Mouse (Mus musculus): Measurements from ENCODE around the gene Crybb1. TPM values are rescaled to one million over a fixed set of nuclear protein-coding genes. Genes with fewer than 3 reads are reported as not detected.

Gene Crybb1
- total and polyA plus RNA-seq, 3 experiments = not detected

GRCm38 (mm10) chr5:112256457-112256856 lies 842 bp downstream of the Crybb1 start:
- H3K4me1 ChIP-seq (ENCODE audit: insufficient read depth, low read depth, low read length) = peaks cover 85% of the 10 kb centered on the region
- H3K27me3 ChIP-seq (ENCODE audit: insufficient read depth, low read length) = peaks cover 41% of the 10 kb centered on the region
- H3K36me3 ChIP-seq (replicated peaks) = no peaks in the 10 kb centered on the region
- H3K9me3 ChIP-seq (replicated peaks) = no peaks in the 10 kb centered on the region
- DNase-seq (ENCODE audit: low spot score) = no peak
- TF ChIP-seq GATA2 (IDR thresholded peaks at IDR 0.05; ENCODE audit: borderline replicate concordance, low read depth, low read length) (no peak), POLR2AphosphoS5 (IDR thresholded peaks at IDR 0.05; ENCODE audit: insufficient replicate concordance, low read depth, low read length) (no peak), GATA1 (IDR thresholded peaks at IDR 0.05; ENCODE audit: borderline replicate concordance, low read length) (no peak), CTCF (IDR thresholded peaks at IDR 0.05; ENCODE audit: low read depth, low read length) (no peak), TAL1 (conservative IDR thresholded peaks at IDR 0.05; ENCODE audit: low read depth, low read length) (no peak)
- H3K4me3 ChIP-seq (ENCODE audit: low read depth, low read length) = no peak overlapping the region
- no peak for ATAC-seq (ENCODE audit: extremely low read depth, insufficient number of reproducible peaks, low FRiP score, poor library complexity, severe bottlenecking)

- no peak overlapping the region for H3K4me3 ChIP-seq (ENCODE audit: low read depth, low read length)
- ATAC-seq (ENCODE audit: extremely low read depth, insufficient number of reproducible peaks, low FRiP score, poor library complexity, severe bottlenecking) = no peak
- no peak for TF ChIP-seq CTCF (IDR thresholded peaks at IDR 0.05; ENCODE audit: low read depth, low read length)
- no peak for TF ChIP-seq POLR2AphosphoS5 (IDR thresholded peaks at IDR 0.05; ENCODE audit: insufficient replicate concordance, low read depth, low read length)
- no peak for TF ChIP-seq TAL1 (conservative IDR thresholded peaks at IDR 0.05; ENCODE audit: low read depth, low read length)
- TF ChIP-seq GATA2 (IDR thresholded peaks at IDR 0.05; ENCODE audit: borderline replicate concordance, low read depth, low read length) = no peak
- TF ChIP-seq GATA1 (IDR thresholded peaks at IDR 0.05; ENCODE audit: borderline replicate concordance, low read length) = no peak
- H3K4me1 ChIP-seq (ENCODE audit: insufficient read depth, low read depth, low read length) = peaks cover 71% of the 10 kb centered on the region
- no peak for DNase-seq (ENCODE audit: low spot score)
- no peaks in the 10 kb centered on the region for H3K36me3 ChIP-seq (replicated peaks)
- H3K9me3 ChIP-seq (replicated peaks) = no peaks in the 10 kb centered on the region
- peaks cover 41% of the 10 kb centered on the region for H3K27me3 ChIP-seq (ENCODE audit: insufficient read depth, low read length)
Observed at GRCm38 (mm10) chr5:112257896-112258295, 2.3 kb downstream of the Crybb1 start.

- ATAC-seq (ENCODE audit: extremely low read depth, insufficient number of reproducible peaks, low FRiP score, poor library complexity, severe bottlenecking) (no peak), DNase-seq (ENCODE audit: low spot score) (no peak)
- Histone ChIP-seq H3K36me3 (replicated peaks) (no peaks in the 10 kb centered on the region), H3K27me3 (ENCODE audit: insufficient read depth, low read length) (peaks cover 45% of the 10 kb centered on the region), H3K4me3 (ENCODE audit: low read depth, low read length) (no peak overlapping the region), H3K4me1 (ENCODE audit: insufficient read depth, low read depth, low read length) (peaks cover 64% of the 10 kb centered on the region), H3K9me3 (replicated peaks) (no peaks in the 10 kb centered on the region)
- no peak for TF ChIP-seq TAL1 (conservative IDR thresholded peaks at IDR 0.05; ENCODE audit: low read depth, low read length)
- no peak for TF ChIP-seq GATA2 (IDR thresholded peaks at IDR 0.05; ENCODE audit: borderline replicate concordance, low read depth, low read length)
- TF ChIP-seq GATA1 (IDR thresholded peaks at IDR 0.05; ENCODE audit: borderline replicate concordance, low read length) = no peak
- no peak for TF ChIP-seq CTCF (IDR thresholded peaks at IDR 0.05; ENCODE audit: low read depth, low read length)
- TF ChIP-seq POLR2AphosphoS5 (IDR thresholded peaks at IDR 0.05; ENCODE audit: insufficient replicate concordance, low read depth, low read length) = no peak
Observed at GRCm38 (mm10) chr5:112259862-112260650, 4.4 kb downstream of the Crybb1 start.

- Histone ChIP-seq H3K4me3 (ENCODE audit: low read depth, low read length) (no peak overlapping the region), H3K36me3 (replicated peaks) (no peaks in the 10 kb centered on the region), H3K9me3 (replicated peaks) (no peaks in the 10 kb centered on the region), H3K4me1 (ENCODE audit: insufficient read depth, low read depth, low read length) (peaks cover 64% of the 10 kb centered on the region), H3K27me3 (ENCODE audit: insufficient read depth, low read length) (peaks cover 45% of the 10 kb centered on the region)
- DNase-seq (ENCODE audit: low spot score) (no peak), ATAC-seq (ENCODE audit: extremely low read depth, insufficient number of reproducible peaks, low FRiP score, poor library complexity, severe bottlenecking) (no peak)
- TF ChIP-seq TAL1 (conservative IDR thresholded peaks at IDR 0.05; ENCODE audit: low read depth, low read length) (no peak), GATA2 (IDR thresholded peaks at IDR 0.05; ENCODE audit: borderline replicate concordance, low read depth, low read length) (no peak), POLR2AphosphoS5 (IDR thresholded peaks at IDR 0.05; ENCODE audit: insufficient replicate concordance, low read depth, low read length) (no peak), CTCF (IDR thresholded peaks at IDR 0.05; ENCODE audit: low read depth, low read length) (no peak), GATA1 (IDR thresholded peaks at IDR 0.05; ENCODE audit: borderline replicate concordance, low read length) (no peak)
Observed at GRCm38 (mm10) chr5:112260818-112261217, 5.2 kb downstream of the Crybb1 start.

GRCm38 (mm10) chr5:112264099-112264498 lies 8.5 kb downstream of the Crybb1 start:
- no peak for TF ChIP-seq POLR2AphosphoS5 (IDR thresholded peaks at IDR 0.05; ENCODE audit: insufficient replicate concordance, low read depth, low read length)
- TF ChIP-seq GATA1 (IDR thresholded peaks at IDR 0.05; ENCODE audit: borderline replicate concordance, low read length) = no peak
- no peak for TF ChIP-seq TAL1 (conservative IDR thresholded peaks at IDR 0.05; ENCODE audit: low read depth, low read length)
- no peak for TF ChIP-seq CTCF (IDR thresholded peaks at IDR 0.05; ENCODE audit: low read depth, low read length)
- no peak for TF ChIP-seq GATA2 (IDR thresholded peaks at IDR 0.05; ENCODE audit: borderline replicate concordance, low read depth, low read length)
- no peaks in the 10 kb centered on the region for H3K36me3 ChIP-seq (replicated peaks)
- no peak for DNase-seq (ENCODE audit: low spot score)
- no peak for ATAC-seq (ENCODE audit: extremely low read depth, insufficient number of reproducible peaks, low FRiP score, poor library complexity, severe bottlenecking)
- peaks cover 25% of the 10 kb centered on the region for H3K27me3 ChIP-seq (ENCODE audit: insufficient read depth, low read length)
- no peak overlapping the region for H3K4me3 ChIP-seq (ENCODE audit: low read depth, low read length)
- no peaks in the 10 kb centered on the region for H3K9me3 ChIP-seq (replicated peaks)
- H3K4me1 ChIP-seq (ENCODE audit: insufficient read depth, low read depth, low read length) = peaks cover 73% of the 10 kb centered on the region

GRCm38 (mm10) chr5:112265110-112265509 lies 9.5 kb downstream of the Crybb1 start:
- Histone ChIP-seq H3K36me3 (replicated peaks) (no peaks in the 10 kb centered on the region), H3K9me3 (replicated peaks) (no peaks in the 10 kb centered on the region), H3K27me3 (ENCODE audit: insufficient read depth, low read length) (peaks cover 19% of the 10 kb centered on the region), H3K4me1 (ENCODE audit: insufficient read depth, low read depth, low read length) (peaks cover 68% of the 10 kb centered on the region), H3K4me3 (ENCODE audit: low read depth, low read length) (peak overlapping the region; percentile 56; the same call in 1 of the 2 replicates)
- ATAC-seq (ENCODE audit: extremely low read depth, insufficient number of reproducible peaks, low FRiP score, poor library complexity, severe bottlenecking) = no peak
- no peak for TF ChIP-seq TAL1 (conservative IDR thresholded peaks at IDR 0.05; ENCODE audit: low read depth, low read length)
- TF ChIP-seq GATA2 (IDR thresholded peaks at IDR 0.05; ENCODE audit: borderline replicate concordance, low read depth, low read length) = no peak
- no peak for TF ChIP-seq CTCF (IDR thresholded peaks at IDR 0.05; ENCODE audit: low read depth, low read length)
- no peak for TF ChIP-seq POLR2AphosphoS5 (IDR thresholded peaks at IDR 0.05; ENCODE audit: insufficient replicate concordance, low read depth, low read length)
- TF ChIP-seq GATA1 (IDR thresholded peaks at IDR 0.05; ENCODE audit: borderline replicate concordance, low read length) = no peak
- no peak for DNase-seq (ENCODE audit: low spot score)

All from G1E (cell line).